Mouse (Mus musculus) cerebellum, adult 2 months (tissue): Measurements from ENCODE around the gene Plb1.

Experiments used
- CTCF ChIP-seq: fragments of 200-500 bp; IDR thresholded peaks from 2 replicates; pipeline ENCODE4 v1.5.1; 2011; ENCODE audit warnings: low read depth, mild to moderate bottlenecking, control low read depth, low read length, moderate library complexity, borderline replicate concordance; ENCODE audit not compliant: insufficient read depth
- POLR2A ChIP-seq: fragments of 200-500 bp; IDR thresholded peaks from 2 replicates; pipeline ENCODE4 v1.6.1; 2011; ENCODE audit warnings: low read length, control low read depth, borderline replicate concordance; ENCODE audit not compliant: insufficient read depth

DNA sequence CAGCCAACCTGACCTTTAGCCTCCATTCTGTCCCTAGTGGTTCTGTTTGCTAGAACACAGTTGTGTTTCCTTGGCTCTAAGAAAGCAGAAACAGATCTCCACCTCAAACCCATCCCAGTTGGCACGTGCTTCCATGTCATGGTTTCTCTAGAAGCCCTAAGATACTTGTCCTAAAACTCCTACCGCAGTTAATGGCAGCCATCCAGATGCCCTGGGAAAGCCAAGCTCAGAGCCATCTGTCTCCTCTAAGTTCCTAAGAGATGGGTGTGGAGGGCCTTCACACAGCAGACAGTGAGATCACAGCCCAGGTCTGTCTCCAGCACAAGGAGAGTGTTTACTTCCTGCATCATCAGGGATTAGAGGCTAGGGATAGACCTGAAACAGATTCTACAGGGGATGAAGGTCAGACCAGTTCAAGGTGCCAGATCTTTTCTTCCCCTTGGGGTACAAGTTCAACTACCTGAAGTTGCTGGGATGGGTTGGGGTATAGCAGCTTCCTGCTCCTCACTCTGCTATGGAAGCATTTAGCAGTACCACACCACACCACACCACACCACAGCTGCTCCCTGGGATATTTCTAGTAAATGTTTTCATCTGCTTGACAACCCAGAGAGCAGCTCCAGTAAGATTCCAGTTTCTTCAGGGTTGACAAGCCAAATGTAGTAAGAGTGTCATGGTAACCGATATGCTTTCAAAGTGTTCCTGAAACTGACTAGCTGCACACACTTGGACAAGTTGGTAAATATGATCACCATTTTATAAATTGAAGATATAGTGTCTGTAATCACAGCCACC, 129.1 kb downstream of the Plb1 start:
- no peak for TF ChIP-seq CTCF
- no peak for TF ChIP-seq POLR2A
